Mouse (Mus musculus) bone marrow, adult 2 months (tissue): ENCODE data around the gene Psme3.

Source experiments
- CTCF ChIP-seq: fragments of 200-500 bp; IDR thresholded peaks from 2 replicates; pipeline ENCODE4 v1.5.1; 2011; ENCODE audit warnings: low read length, control low read depth; ENCODE audit not compliant: control insufficient read depth, insufficient read depth
- POLR2A ChIP-seq: fragments of 200-500 bp; IDR thresholded peaks from 2 replicates; pipeline ENCODE4 v1.6.1; 2011; ENCODE audit warnings: low read depth, mild to moderate bottlenecking, control low read depth, low read length, borderline replicate concordance; ENCODE audit not compliant: control insufficient read depth

DNA sequence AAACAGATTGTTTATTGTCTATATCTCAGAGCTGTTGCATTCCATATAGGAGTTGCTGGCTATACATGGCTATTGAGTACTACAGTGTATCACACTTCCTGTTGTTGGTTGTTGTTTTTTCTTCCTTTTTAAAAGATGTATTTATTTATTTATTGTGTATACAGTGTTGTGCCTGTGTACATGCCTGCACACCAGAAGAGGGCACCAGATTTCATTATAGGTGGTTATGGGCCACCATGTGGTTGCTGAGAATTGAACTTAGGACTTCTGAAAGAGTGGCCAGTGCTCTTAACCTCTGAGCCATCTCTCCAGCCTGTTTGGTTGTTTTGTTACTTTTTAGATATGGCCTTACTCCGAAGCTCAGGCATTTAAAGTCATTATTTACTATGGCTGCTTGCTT, 1.4 kb upstream of the Psme3 start:
- TF ChIP-seq CTCF (no peak), POLR2A (no peak)
